Mouse (Mus musculus): ENCODE measurements around the gene Kif1bp.

DNA sequence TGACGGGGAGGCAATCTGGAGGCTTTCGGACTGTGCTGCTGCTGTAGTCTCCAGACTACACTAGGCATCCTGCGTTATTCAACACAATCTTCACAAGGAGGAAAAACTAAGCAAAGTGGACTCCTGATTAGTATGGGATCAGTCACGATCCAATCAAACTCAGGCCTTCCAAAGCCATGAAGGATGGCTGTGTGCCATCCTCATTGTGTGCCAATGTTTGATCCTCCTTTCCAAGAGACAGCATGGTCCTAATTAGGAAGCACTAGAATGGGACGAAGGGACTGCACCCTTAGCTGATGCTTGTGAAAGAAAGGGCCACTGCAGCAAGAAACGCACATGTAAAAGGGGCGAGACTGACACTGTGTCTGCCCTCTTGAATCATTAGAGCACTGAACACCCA, 14.2 kb upstream of the Kif1bp start:
- TF ChIP-seq CTCF (IDR thresholded peaks at IDR 0.05; ENCODE audit: control insufficient read depth, insufficient read depth, low read length): no peak
- no peak for TF ChIP-seq POLR2A (IDR thresholded peaks at IDR 0.05; ENCODE audit: borderline replicate concordance, control insufficient read depth, low read depth, low read length)
